Mouse (Mus musculus) limb, embryonic 15.5 days (tissue): ENCODE results near the gene Cftr. TPM values are rescaled to one million over a fixed set of nuclear protein-coding genes. Genes with fewer than 3 reads are reported as not detected.

Experiments
- ATAC-seq: fragments of 200-750 bp; cut with Nextera tagmentation; 2 replicates; pipeline ENCODE4 v1.8.0; 2017; ENCODE audit warnings: low read depth, moderate TSS enrichment; ENCODE audit not compliant: insufficient number of reproducible peaks, low FRiP score, low TSS enrichment
- H3K27ac ChIP-seq: fragments of 300-500 bp; sonication (generic); 2 replicates; pipeline ENCODE4 v1.5.1; 2015; ENCODE audit warnings: moderate library complexity, mild to moderate bottlenecking, inconsistent platforms
- H3K27me3 ChIP-seq: fragments of 300-500 bp; sonication (generic); 2 replicates; pipeline ENCODE4 v1.6.1; 2015; ENCODE audit warnings: inconsistent platforms
- H3K36me3 ChIP-seq: fragments of 300-500 bp; sonication (generic); 2 replicates; pipeline ENCODE4 v1.6.1; 2015; ENCODE audit warnings: inconsistent platforms
- H3K4me1 ChIP-seq: fragments of 300-500 bp; sonication (generic); 2 replicates; pipeline ENCODE4 v1.6.1; 2015; ENCODE audit warnings: inconsistent platforms
- H3K4me2 ChIP-seq: fragments of 300-500 bp; sonication (generic); 2 replicates; pipeline ENCODE4 v1.6.1; 2015; ENCODE audit warnings: mild to moderate bottlenecking, inconsistent platforms
- H3K4me3 ChIP-seq: fragments of 300-500 bp; sonication (generic); 2 replicates; pipeline ENCODE4 v1.5.1; 2015; ENCODE audit warnings: mild to moderate bottlenecking, inconsistent platforms
- H3K9ac ChIP-seq: fragments of 300-500 bp; sonication (generic); 2 replicates; pipeline ENCODE4 v1.6.1; 2015; ENCODE audit warnings: inconsistent platforms
- H3K9me3 ChIP-seq: fragments of 300-500 bp; sonication (generic); 2 replicates; pipeline ENCODE4 v1.6.1; 2016; ENCODE audit warnings: inconsistent platforms
- WGBS: fragments of 180-500 bp; shearing (Covaris S2); methylation state at CpG from one replicate; pipeline ENCODE4 v1.1.7; 2015; 5-methylcytosine and 5-hydroxymethylcytosine counted together
- polyA plus RNA-seq: library from polyadenylated mRNA; unstranded; fragments of >200 nt; fragmentation: Nextera tagmentation; extraction: Ambion mirVana; gene quantifications from 2 replicates; pipeline ENCODE4 v1.2.1, GENCODE M21; 2015

Gene Cftr
- polyA plus RNA-seq, 1 experiment from 2014 or later = 0.28 TPM

DNA sequence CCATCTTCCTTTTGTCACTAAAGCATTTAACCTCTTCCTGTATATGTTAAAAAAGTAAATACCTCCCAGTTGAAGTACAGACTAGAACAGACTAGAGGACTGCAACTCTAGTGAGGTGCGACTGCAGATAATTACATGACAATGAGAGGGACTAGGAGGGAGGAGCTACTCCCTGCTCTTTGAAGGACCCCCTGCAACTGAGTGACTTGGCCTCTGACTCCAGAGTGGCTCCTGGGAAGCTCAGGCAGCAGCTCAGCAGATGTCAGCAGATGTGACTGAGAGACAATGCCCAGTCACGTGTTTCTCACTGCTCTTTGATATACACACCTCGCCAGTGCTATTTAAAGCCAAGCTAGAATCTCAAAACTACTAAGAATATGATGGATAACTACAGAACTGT lies 54.7 kb downstream of the Cftr start:
- whole genome bisulfite sequencing = 16% methylated on average over 3 of the region's 3 CpGs
- no peaks in the 10 kb centered on the region for H3K27me3 ChIP-seq
- H3K4me2 ChIP-seq = no peak overlapping the region
- H3K36me3 ChIP-seq = no peaks in the 10 kb centered on the region
- no peak for ATAC-seq
- H3K4me3 ChIP-seq = no peak overlapping the region
- H3K9ac ChIP-seq = no peak overlapping the region
- no peak overlapping the region for H3K27ac ChIP-seq
- no peaks in the 10 kb centered on the region for H3K9me3 ChIP-seq
- no peaks in the 10 kb centered on the region for H3K4me1 ChIP-seq

DNA sequence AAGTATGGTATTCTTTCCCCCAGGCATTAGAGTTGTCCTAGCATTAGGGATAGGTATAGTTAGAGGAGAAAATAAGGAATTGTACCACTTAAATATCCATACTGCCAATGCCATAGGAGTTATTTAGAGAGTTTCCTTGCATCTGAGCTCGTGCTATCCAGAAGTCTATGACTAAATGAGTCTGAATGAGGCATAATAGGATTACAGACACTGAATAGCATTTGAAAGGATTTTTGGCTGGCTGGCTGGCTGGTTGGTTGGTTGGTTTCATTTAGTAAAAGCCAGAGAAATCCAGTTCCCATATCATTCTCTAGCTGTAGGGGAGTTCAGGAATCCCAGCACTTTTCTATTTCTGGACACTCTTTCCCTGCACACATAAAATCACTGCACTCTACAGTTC lies 76.0 kb downstream of the Cftr start:
- H3K27ac ChIP-seq = no peak overlapping the region
- 72% methylated on average over 1 of the region's 1 CpGs for WGBS
- H3K27me3 ChIP-seq = no peaks in the 10 kb centered on the region
- H3K4me2 ChIP-seq = no peak overlapping the region
- no peaks in the 10 kb centered on the region for H3K4me1 ChIP-seq
- H3K9me3 ChIP-seq = no peaks in the 10 kb centered on the region
- ATAC-seq = no peak
- H3K9ac ChIP-seq = no peak overlapping the region
- H3K4me3 ChIP-seq = no peak overlapping the region
- no peaks in the 10 kb centered on the region for H3K36me3 ChIP-seq

DNA sequence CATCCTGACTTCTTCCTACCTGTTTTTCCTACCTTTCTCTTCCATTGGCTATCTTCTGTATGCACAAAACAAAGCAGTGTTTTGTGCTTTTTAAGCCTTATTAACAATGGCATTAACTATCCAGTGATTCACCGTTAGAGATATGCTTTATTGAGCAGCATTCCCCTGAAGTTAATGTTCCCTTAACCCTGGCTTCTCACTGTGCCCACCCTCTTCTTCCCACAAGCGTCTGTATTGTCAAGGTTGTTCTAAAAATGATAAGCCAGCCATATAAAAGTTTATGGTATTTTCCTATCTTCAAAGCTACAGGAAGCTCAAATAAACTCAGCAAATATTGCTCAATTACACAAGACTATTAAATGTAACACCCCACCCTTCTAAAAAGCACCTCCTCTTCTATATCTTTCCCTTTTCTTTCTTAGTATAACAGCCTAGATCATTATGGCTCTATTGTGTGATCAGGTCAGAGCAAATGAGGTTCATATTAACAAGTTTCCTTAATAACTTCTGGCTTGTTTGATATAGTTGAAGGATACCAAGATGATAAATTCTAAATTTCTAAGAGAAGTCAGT lies 77.5 kb downstream of the Cftr start:
- H3K4me2 ChIP-seq = no peak overlapping the region
- no peaks in the 10 kb centered on the region for H3K9me3 ChIP-seq
- no peak overlapping the region for H3K27ac ChIP-seq
- H3K27me3 ChIP-seq = no peaks in the 10 kb centered on the region
- H3K4me1 ChIP-seq = no peaks in the 10 kb centered on the region
- H3K4me3 ChIP-seq = no peak overlapping the region
- WGBS = 40% methylated on average over 2 of the region's 2 CpGs
- no peak for ATAC-seq
- H3K9ac ChIP-seq = no peak overlapping the region
- H3K36me3 ChIP-seq = no peaks in the 10 kb centered on the region

GRCm38 (mm10) chr6:18248464-18248863 lies 78.0 kb downstream of the Cftr start:
- Histone ChIP-seq H3K27ac (no peak overlapping the region), H3K36me3 (no peaks in the 10 kb centered on the region), H3K27me3 (no peaks in the 10 kb centered on the region), H3K9ac (no peak overlapping the region), H3K4me2 (no peak overlapping the region), H3K4me3 (no peak overlapping the region), H3K9me3 (no peaks in the 10 kb centered on the region), H3K4me1 (no peaks in the 10 kb centered on the region)
- WGBS = 20% methylated on average over 4 of the region's 4 CpGs
- no peak for ATAC-seq

GRCm38 (mm10) chr6:18254586-18254985 lies 84.1 kb downstream of the Cftr start:
- Histone ChIP-seq H3K9ac (no peak overlapping the region), H3K4me1 (no peaks in the 10 kb centered on the region), H3K27me3 (no peaks in the 10 kb centered on the region), H3K36me3 (no peaks in the 10 kb centered on the region), H3K4me3 (no peak overlapping the region), H3K4me2 (no peak overlapping the region), H3K9me3 (no peaks in the 10 kb centered on the region), H3K27ac (no peak overlapping the region)
- no peak for ATAC-seq
- 70% methylated on average over 5 of the region's 5 CpGs for WGBS

DNA sequence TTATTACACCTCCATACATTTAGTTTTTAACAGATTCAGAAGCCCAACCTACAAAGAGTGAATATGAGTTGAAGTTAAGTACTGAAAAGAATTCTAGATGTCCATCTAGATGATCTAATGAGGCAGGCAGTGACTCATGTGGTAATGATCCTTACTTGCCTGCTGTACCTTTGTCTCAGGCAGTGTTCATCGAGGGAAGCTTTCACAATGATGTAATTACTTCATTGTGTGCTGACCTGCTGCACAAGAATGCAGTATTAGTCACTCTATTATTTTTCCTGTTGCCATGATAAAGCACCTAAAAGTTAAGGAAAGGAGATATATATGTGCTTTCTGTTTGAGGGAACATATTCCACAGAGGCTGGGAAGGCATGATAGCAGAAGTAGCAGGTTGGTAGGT lies 100.5 kb downstream of the Cftr start:
- H3K9me3 ChIP-seq = no peaks in the 10 kb centered on the region
- no peak overlapping the region for H3K4me3 ChIP-seq
- no peak for ATAC-seq
- no peaks in the 10 kb centered on the region for H3K36me3 ChIP-seq
- no peaks in the 10 kb centered on the region for H3K27me3 ChIP-seq
- no peaks in the 10 kb centered on the region for H3K4me1 ChIP-seq
- H3K9ac ChIP-seq = no peak overlapping the region
- H3K27ac ChIP-seq = no peak overlapping the region
- H3K4me2 ChIP-seq = no peak overlapping the region
- WGBS = 15% methylated on average over 1 of the region's 1 CpGs

DNA sequence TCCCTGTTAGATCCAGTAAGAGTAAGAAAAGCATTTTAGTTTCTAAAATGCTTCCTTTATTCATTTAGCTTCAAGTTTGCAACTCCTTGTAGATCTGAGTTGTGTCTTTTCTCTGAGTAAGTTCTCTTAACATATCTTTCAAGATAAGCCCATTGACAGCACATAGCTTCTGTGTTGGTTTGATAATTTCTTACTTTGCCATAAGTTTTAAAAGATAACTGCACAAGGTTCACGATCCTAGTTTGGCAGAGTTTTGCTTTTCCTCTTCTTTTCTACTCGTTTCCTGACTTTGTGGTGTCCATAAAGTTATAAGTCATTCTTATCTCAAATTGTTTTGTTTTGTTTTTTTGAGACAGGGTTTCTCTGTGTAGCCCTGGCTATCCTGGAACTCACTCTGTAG lies 130.3 kb downstream of the Cftr start:
- no peak for ATAC-seq
- no peak overlapping the region for H3K4me2 ChIP-seq
- H3K36me3 ChIP-seq = no peaks in the 10 kb centered on the region
- no peak overlapping the region for H3K4me3 ChIP-seq
- no peaks in the 10 kb centered on the region; the same call in 1 of the 2 replicates for H3K4me1 ChIP-seq
- 82% methylated on average over 2 of the region's 2 CpGs for WGBS
- H3K27ac ChIP-seq = no peak overlapping the region
- no peak overlapping the region for H3K9ac ChIP-seq
- H3K27me3 ChIP-seq = no peaks in the 10 kb centered on the region
- no peaks in the 10 kb centered on the region for H3K9me3 ChIP-seq

GRCm38 (mm10) chr6:18302105-18302504 lies 131.6 kb downstream of the Cftr start:
- Histone ChIP-seq H3K36me3 (no peaks in the 10 kb centered on the region), H3K9ac (no peak overlapping the region), H3K27me3 (no peaks in the 10 kb centered on the region), H3K4me3 (no peak overlapping the region), H3K4me1 (no peaks in the 10 kb centered on the region; the same call in 1 of the 2 replicates), H3K9me3 (no peaks in the 10 kb centered on the region), H3K4me2 (no peak overlapping the region), H3K27ac (no peak overlapping the region)
- ATAC-seq = no peak
- WGBS = 70% methylated on average over 5 of the region's 5 CpGs

DNA sequence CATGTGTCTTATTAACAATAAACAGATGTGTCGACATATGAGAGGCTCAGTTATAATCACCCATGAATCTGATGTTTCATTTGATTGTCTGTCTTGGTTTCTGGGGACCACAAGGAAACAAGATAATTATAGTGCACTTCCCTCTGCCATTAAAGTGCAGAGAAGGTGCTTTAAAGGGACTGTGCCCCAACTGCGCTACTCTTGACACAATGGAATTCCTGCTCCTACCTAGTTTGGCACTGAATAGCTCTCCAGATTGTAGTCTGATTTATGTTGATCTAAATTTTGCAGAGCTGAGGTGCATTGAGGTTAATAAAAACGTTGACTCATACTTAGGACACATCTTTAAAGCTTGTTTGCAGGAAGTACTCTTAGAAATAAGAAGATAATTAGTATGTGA lies 132.7 kb downstream of the Cftr start:
- WGBS = 14% methylated on average over 3 of the region's 3 CpGs
- no peaks in the 10 kb centered on the region for H3K36me3 ChIP-seq
- ATAC-seq = no peak
- H3K9ac ChIP-seq = no peak overlapping the region
- H3K4me3 ChIP-seq = no peak overlapping the region
- H3K4me1 ChIP-seq = no peaks in the 10 kb centered on the region; the same call in 1 of the 2 replicates
- no peaks in the 10 kb centered on the region for H3K27me3 ChIP-seq
- H3K27ac ChIP-seq = no peak overlapping the region
- no peaks in the 10 kb centered on the region for H3K9me3 ChIP-seq
- H3K4me2 ChIP-seq = no peak overlapping the region

DNA sequence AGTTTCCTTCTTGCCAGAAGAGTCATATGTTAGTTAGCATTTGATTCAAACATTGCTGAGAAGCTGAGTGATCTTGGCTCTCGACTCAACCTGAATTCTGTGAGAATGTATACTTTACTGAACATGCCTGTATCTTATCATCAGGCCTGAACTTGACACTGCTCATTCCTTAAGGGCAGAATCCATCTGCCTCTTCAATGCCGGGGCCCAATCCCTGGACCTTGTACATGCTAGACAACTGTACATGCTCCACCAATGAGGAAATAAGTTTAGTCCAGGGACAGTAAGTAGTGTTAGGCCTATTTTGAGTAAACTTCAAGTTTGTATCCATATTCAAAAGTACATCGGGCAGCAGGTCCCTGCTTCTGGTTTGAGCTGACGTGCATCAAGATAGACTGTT lies 134.6 kb downstream of the Cftr start:
- Histone ChIP-seq H3K4me1 (no peaks in the 10 kb centered on the region; the same call in 1 of the 2 replicates), H3K27ac (no peak overlapping the region), H3K27me3 (no peaks in the 10 kb centered on the region), H3K36me3 (no peaks in the 10 kb centered on the region), H3K4me3 (no peak overlapping the region), H3K9me3 (no peaks in the 10 kb centered on the region), H3K9ac (no peak overlapping the region), H3K4me2 (no peak overlapping the region)
- WGBS = 76% methylated on average over 4 of the region's 4 CpGs
- no peak for ATAC-seq

DNA sequence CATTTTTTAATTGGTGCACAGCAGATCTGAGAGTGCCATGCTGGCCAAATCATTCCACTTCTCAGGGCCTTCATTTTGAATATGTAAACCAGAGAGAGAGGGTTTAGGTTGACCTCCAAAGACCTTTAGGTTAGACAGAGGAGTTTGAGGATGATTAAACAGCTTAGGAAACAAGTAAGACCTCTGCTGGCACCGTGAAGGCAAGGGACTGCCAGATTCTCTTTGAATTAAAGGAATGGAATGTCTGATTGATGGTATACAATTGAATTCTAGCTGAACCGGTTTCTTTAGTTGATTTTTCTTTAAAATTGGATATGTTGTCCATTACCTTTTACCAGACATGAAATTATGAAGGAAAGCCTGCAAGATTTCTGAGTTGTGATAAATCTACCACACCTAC lies 140.5 kb downstream of the Cftr start:
- H3K27ac ChIP-seq = no peak overlapping the region
- 29% methylated on average over 2 of the region's 2 CpGs for WGBS
- H3K36me3 ChIP-seq = no peaks in the 10 kb centered on the region
- no peaks in the 10 kb centered on the region for H3K27me3 ChIP-seq
- no peaks in the 10 kb centered on the region for H3K4me1 ChIP-seq
- H3K4me3 ChIP-seq = no peak overlapping the region
- H3K4me2 ChIP-seq = no peak overlapping the region
- no peak for ATAC-seq
- no peak overlapping the region for H3K9ac ChIP-seq
- no peaks in the 10 kb centered on the region for H3K9me3 ChIP-seq

DNA sequence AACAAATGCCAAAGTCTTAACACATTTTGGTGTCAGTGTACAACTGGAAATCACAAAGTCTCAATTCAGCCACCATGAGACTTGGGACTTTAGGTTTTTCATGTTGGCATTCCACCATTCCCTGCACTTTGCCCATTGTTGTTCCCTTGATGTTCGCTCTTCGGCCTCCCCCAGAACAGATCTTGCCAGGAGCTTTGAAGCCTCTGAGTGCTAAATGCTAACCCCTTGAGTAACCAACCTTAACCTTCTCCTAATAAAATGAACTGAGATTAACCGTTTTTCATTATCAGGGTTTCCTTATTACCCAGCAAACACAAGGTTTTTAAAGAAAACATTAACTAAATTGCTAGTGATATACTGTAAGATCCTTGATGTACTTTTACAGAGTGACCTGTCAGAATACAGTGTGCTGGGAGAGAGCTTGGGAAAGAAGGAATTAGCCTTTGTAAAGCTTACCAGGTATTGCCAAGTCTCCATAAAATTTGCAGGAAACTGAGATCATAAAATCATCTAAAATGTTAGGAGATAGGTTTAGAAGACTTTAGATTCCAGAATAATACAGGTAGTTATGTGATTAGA lies 144.0 kb downstream of the Cftr start:
- Histone ChIP-seq H3K9me3 (no peaks in the 10 kb centered on the region), H3K27ac (no peak overlapping the region), H3K4me2 (no peak overlapping the region), H3K4me3 (no peak overlapping the region), H3K4me1 (no peaks in the 10 kb centered on the region), H3K36me3 (no peaks in the 10 kb centered on the region), H3K9ac (no peak overlapping the region), H3K27me3 (no peaks in the 10 kb centered on the region)
- ATAC-seq = no peak
- WGBS = 73% methylated on average over 3 of the region's 3 CpGs

DNA sequence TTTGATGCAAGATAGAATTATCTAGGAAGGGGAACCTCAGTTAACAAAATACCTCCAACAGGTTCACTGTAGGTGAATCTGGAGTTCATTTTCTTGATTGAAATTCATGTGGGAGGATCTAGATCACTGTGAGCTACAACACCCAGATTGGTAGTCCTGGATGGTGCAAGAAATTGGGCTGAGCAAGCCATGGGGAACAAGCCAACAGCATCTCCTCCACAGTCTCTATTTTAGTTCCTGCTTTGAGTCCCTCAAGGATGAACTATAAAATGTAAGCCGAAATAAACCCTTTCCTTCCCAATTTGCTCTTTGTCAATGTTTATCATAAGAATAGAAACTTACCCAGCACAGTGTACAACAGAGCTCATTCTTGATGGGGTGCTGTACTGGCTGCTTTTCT lies 152.5 kb downstream of the Cftr start:
- Histone ChIP-seq H3K27me3 (no peaks in the 10 kb centered on the region), H3K36me3 (no peaks in the 10 kb centered on the region), H3K9ac (no peak overlapping the region), H3K9me3 (no peaks in the 10 kb centered on the region), H3K4me3 (no peak overlapping the region), H3K4me2 (no peak overlapping the region), H3K27ac (no peak overlapping the region), H3K4me1 (no peaks in the 10 kb centered on the region)
- ATAC-seq = no peak
- 78% methylated on average over 1 of the region's 1 CpGs for WGBS
